Mouse (Mus musculus) testis, postnatal 14 days (tissue): ENCODE data around the gene Gm7879.

Experiments
- DNase-seq: peaks from one replicate; pipeline ENCODE4 v3.0.0; 2021; ENCODE audit warnings: low spot score

Gm7879 gene

GRCm38 (mm10) chr5:43948748-43949275 lies 35.9 kb downstream of the Gm7879 start:
- no peak for DNase-seq

- no peak for DNase-seq
These were observed 40.3 kb downstream of the Gm7879 start for GRCm38 (mm10) chr5:43953241-43953640.

GRCm38 (mm10) chr5:43959884-43960440 lies 47.0 kb downstream of the Gm7879 start:
- DNase-seq = no peak

DNA sequence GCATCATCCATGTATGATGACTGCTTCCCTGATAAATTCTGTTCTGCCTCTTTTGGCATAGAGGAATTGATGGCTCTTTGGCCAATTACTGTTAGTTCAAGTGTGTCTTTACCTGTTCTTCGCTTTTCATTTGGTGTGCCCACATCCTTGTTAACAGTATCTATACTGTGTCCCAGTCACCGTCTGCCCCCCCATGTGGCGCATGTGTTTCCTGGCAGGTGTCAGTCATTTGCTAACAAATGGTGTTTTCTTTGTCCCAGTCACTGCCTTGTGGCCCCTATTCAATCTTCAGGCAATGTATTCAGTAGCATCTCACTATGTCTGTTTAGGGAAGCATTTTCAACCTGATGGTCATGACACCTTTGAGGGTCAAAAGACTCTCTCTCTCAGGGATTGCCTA lies 48.1 kb downstream of the Gm7879 start:
- DNase-seq = no peak
